Mouse (Mus musculus): ENCODE data around the gene Jun. TPM values are rescaled to one million over a fixed set of nuclear protein-coding genes. Genes with fewer than 3 reads are reported as not detected.

Gene Jun
- 109 and 112 TPM in 2 replicates for polyA plus RNA-seq (2015; fragmentation: Nextera tagmentation; extraction: Ambion mirVana)

- H3K36me3 ChIP-seq, result no peaks in the 10 kb centered on the region
- H3K4me2 ChIP-seq, result peak within 1 kb of the TSS; percentile 86
- H3K9ac ChIP-seq, result peak within 1 kb of the TSS; percentile 83
- H3K4me1 ChIP-seq, result peaks cover 30% of the 10 kb centered on the region
- WGBS, result under 1% methylated on average over 65 of the region's 68 CpGs
- H3K9me3 ChIP-seq, result no peaks in the 10 kb centered on the region
- peak within 1 kb of the TSS; percentile 99 for H3K27ac ChIP-seq
- peak within 1 kb of the TSS; percentile 79 for H3K4me3 ChIP-seq
- ATAC-seq (ENCODE audit: insufficient number of reproducible peaks, low FRiP score, low TSS enrichment, low read depth), result peak; percentile 95
- no peaks in the 10 kb centered on the region for H3K27me3 ChIP-seq
These were observed at the start of gene Jun for GRCm38 (mm10) chr4:95052025-95052899. TSS of gene Jun (minus strand) at chr4:95052222.

- ATAC-seq (ENCODE audit: insufficient number of reproducible peaks, low FRiP score, low TSS enrichment, low read depth), result no peak
- 93% methylated on average over 7 of the region's 7 CpGs for WGBS
These were observed 49.7 kb upstream of the Jun start for GRCm38 (mm10) chr4:95101684-95102083.

GRCm38 (mm10) chr4:95100694-95101093, 48.7 kb upstream of the Jun start:
- no peak overlapping the region for H3K9ac ChIP-seq
- no peaks in the 10 kb centered on the region for H3K36me3 ChIP-seq
- H3K4me3 ChIP-seq, result no peak overlapping the region
- peaks cover 24% of the 10 kb centered on the region for H3K4me1 ChIP-seq
- H3K27ac ChIP-seq, result no peak overlapping the region
- H3K4me2 ChIP-seq, result no peak overlapping the region
- no peaks in the 10 kb centered on the region for H3K27me3 ChIP-seq
- ATAC-seq (ENCODE audit: insufficient number of reproducible peaks, low FRiP score, low TSS enrichment, low read depth), result no peak
- no peaks in the 10 kb centered on the region; the same call in 1 of the 2 replicates for H3K9me3 ChIP-seq

More at GRCm38 (mm10) chr4:95101684-95102083, 49.7 kb upstream of the Jun start:
- Histone ChIP-seq H3K4me3 (no peak overlapping the region), H3K4me1 (peaks cover 32% of the 10 kb centered on the region), H3K27ac (no peak overlapping the region), H3K36me3 (no peaks in the 10 kb centered on the region), H3K27me3 (no peaks in the 10 kb centered on the region), H3K4me2 (no peak overlapping the region), H3K9ac (no peak overlapping the region), H3K9me3 (no peaks in the 10 kb centered on the region; the same call in 1 of the 2 replicates)

GRCm38 (mm10) chr4:95099373-95099772, 47.4 kb upstream of the Jun start:
- H3K4me3 ChIP-seq, result no peak overlapping the region
- 64% methylated on average over 7 of the region's 7 CpGs for WGBS

DNA sequence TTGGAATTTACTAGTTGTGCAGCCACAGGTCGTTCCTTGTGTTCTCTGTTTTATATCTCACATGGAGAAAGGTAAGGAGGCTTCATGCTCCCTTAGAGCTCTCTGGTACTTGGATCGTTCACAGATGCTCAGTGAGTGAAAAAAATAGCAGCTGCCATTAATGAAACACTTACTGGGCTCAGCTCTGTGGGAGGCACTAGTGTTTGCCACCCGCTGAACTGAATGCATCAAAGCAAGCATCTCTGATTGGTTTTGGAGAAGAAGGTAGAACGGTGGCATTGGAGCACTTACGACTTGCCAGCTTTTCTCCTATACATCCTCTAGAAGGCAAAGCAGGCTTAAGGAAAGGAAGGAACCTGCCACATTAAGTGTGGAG, 46.7 kb upstream of the Jun start:
- Histone ChIP-seq H3K4me3 (no peak overlapping the region), H3K9me3 (no peaks in the 10 kb centered on the region; the same call in 1 of the 2 replicates), H3K36me3 (no peaks in the 10 kb centered on the region), H3K4me1 (peaks cover 21% of the 10 kb centered on the region), H3K9ac (no peak overlapping the region), H3K27ac (no peak overlapping the region), H3K4me2 (no peak overlapping the region), H3K27me3 (no peaks in the 10 kb centered on the region)
- 33% methylated on average over 5 of the region's 5 CpGs for WGBS
- ATAC-seq (ENCODE audit: insufficient number of reproducible peaks, low FRiP score, low TSS enrichment, low read depth), result no peak

More at GRCm38 (mm10) chr4:95099373-95099772, 47.4 kb upstream of the Jun start:
- no peak for ATAC-seq (ENCODE audit: insufficient number of reproducible peaks, low FRiP score, low TSS enrichment, low read depth)
- no peak overlapping the region for H3K9ac ChIP-seq
- no peaks in the 10 kb centered on the region; the same call in 1 of the 2 replicates for H3K9me3 ChIP-seq
- no peaks in the 10 kb centered on the region for H3K36me3 ChIP-seq
- no peaks in the 10 kb centered on the region for H3K27me3 ChIP-seq
- no peak overlapping the region for H3K27ac ChIP-seq
- H3K4me1 ChIP-seq, result peaks cover 19% of the 10 kb centered on the region
- no peak overlapping the region for H3K4me2 ChIP-seq

DNA sequence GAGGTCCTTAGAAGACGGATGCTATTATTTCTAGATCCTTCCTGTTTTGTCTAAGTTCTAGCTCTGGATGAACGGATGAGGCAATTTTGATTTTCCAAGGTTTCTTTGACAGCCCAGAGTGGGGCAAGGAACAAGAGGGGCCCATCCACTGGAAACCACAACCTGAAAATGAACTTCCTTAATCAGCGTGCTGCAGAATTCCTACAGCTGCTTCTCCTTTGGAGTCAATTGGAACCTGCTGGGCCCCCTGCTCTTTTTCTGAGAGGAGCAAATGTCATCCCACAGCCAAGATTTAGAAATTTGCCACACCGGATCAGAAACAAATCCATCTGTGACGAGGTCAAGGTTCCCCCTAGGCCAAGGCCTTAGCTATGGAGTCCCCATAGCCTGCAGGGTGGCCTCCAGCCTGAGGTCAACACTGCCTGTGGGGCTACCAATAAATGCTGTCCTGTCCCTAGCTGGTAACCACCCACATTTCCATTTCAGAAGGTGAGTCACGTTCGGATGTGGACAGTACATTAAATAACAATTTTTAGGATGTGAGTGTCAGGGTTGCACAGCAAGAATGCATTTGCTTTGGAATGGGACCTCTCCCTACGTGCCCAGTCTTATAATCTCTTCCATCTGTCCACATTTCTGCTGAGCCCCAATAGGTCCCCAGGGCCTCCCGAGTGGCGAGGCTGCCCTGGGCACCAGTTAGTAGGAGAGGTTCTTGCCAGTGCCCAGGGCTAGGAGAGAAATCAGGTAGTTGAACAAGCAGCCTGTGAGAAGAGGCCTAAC, 46.1 kb upstream of the Jun start:
- H3K4me3 ChIP-seq, result no peak overlapping the region
- peaks cover 27% of the 10 kb centered on the region for H3K4me1 ChIP-seq
- 32% methylated on average over 10 of the region's 10 CpGs for WGBS
- no peak overlapping the region for H3K4me2 ChIP-seq
- no peaks in the 10 kb centered on the region for H3K36me3 ChIP-seq
- H3K27ac ChIP-seq, result no peak overlapping the region
- H3K27me3 ChIP-seq, result no peaks in the 10 kb centered on the region
- H3K9ac ChIP-seq, result no peak overlapping the region
- ATAC-seq (ENCODE audit: insufficient number of reproducible peaks, low FRiP score, low TSS enrichment, low read depth), result no peak
- no peaks in the 10 kb centered on the region; the same call in 1 of the 2 replicates for H3K9me3 ChIP-seq

- Histone ChIP-seq H3K27ac (no peak overlapping the region), H3K4me2 (no peak overlapping the region), H3K36me3 (no peaks in the 10 kb centered on the region), H3K9me3 (no peaks in the 10 kb centered on the region; the same call in 1 of the 2 replicates), H3K4me3 (no peak overlapping the region), H3K9ac (no peak overlapping the region), H3K4me1 (peaks cover 36% of the 10 kb centered on the region), H3K27me3 (no peaks in the 10 kb centered on the region)
- ATAC-seq (ENCODE audit: insufficient number of reproducible peaks, low FRiP score, low TSS enrichment, low read depth), result no peak
- WGBS, result 46% methylated on average over 2 of the region's 2 CpGs
These were observed 44.7 kb upstream of the Jun start for GRCm38 (mm10) chr4:95096731-95097130.

DNA sequence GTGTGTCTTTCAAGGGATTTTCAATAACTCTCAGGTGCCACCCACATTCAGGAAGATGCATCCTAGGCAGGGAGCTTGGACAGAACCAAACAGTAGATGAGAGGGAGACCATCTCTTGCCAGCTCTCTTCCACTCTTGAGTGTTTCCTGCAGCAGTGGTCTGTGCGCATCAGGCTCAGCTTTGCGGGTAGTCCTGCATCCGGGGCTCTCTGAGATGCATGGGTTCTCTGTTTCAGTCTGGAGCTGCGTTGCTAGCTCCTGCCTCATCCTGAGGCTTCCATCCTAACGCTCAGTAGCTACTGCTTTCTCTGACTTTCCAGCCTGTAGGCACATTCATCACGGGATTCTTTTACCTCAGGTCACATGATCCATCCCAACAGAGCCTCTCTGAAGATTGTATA, 43.9 kb upstream of the Jun start:
- Histone ChIP-seq H3K4me2 (no peak overlapping the region), H3K4me3 (no peak overlapping the region), H3K27ac (no peak overlapping the region), H3K9me3 (no peaks in the 10 kb centered on the region), H3K4me1 (peaks cover 36% of the 10 kb centered on the region), H3K36me3 (no peaks in the 10 kb centered on the region), H3K9ac (no peak overlapping the region), H3K27me3 (no peaks in the 10 kb centered on the region)
- no peak for ATAC-seq (ENCODE audit: insufficient number of reproducible peaks, low FRiP score, low TSS enrichment, low read depth)
- WGBS, result 77% methylated on average over 6 of the region's 6 CpGs

DNA sequence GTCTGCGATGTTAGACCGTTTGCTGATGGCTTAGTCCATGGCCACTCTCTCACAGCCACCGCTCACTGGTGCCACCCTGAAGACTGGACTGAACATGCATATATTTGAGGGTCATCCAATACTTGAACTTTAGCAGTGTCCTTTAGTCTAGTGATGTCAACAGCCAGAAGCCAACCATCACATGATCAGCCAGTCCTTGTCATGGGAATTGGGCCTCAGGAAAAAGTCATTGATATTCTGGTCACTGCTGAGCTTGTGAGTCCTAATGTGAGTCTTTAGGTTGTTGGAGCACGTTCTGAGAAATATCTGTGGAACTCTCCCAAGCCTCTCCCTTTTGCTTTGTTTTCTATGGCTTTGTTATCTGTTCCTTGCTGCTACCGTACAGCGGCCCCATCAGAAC, 43.3 kb upstream of the Jun start:
- H3K36me3 ChIP-seq, result no peaks in the 10 kb centered on the region
- ATAC-seq (ENCODE audit: insufficient number of reproducible peaks, low FRiP score, low TSS enrichment, low read depth), result no peak
- H3K4me2 ChIP-seq, result no peak overlapping the region
- H3K4me3 ChIP-seq, result no peak overlapping the region
- 94% methylated on average over 6 of the region's 6 CpGs for WGBS
- no peak overlapping the region for H3K9ac ChIP-seq
- no peaks in the 10 kb centered on the region for H3K27me3 ChIP-seq
- peaks cover 36% of the 10 kb centered on the region for H3K4me1 ChIP-seq
- H3K9me3 ChIP-seq, result no peaks in the 10 kb centered on the region
- H3K27ac ChIP-seq, result no peak overlapping the region

DNA sequence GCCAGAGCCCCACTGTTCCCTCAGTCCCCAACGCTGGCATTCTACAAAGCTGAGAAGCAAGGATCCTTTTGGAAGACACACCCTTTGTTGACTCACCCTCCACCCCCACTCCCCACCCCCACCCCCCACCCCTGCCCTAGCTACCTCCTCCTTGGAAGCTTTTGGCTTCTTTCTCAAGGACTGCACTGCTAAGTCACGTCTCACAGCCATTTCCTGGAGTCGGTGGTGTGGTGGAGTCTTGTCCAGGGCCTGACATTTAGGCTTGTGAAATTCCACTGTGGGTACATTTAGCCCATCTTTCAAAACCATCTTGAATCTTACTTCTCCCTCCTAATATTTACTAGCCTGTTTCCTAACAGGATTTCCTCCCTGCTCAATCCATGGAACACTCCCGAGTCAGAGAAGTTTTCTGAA, 42.7 kb upstream of the Jun start:
- no peak overlapping the region for H3K4me2 ChIP-seq
- H3K9me3 ChIP-seq, result no peaks in the 10 kb centered on the region
- 44% methylated on average over 4 of the region's 4 CpGs for WGBS
- no peaks in the 10 kb centered on the region for H3K36me3 ChIP-seq
- no peak overlapping the region for H3K27ac ChIP-seq
- no peak overlapping the region for H3K4me3 ChIP-seq
- no peaks in the 10 kb centered on the region for H3K27me3 ChIP-seq
- H3K4me1 ChIP-seq, result peaks cover 36% of the 10 kb centered on the region
- H3K9ac ChIP-seq, result no peak overlapping the region
- ATAC-seq (ENCODE audit: insufficient number of reproducible peaks, low FRiP score, low TSS enrichment, low read depth), result no peak

DNA sequence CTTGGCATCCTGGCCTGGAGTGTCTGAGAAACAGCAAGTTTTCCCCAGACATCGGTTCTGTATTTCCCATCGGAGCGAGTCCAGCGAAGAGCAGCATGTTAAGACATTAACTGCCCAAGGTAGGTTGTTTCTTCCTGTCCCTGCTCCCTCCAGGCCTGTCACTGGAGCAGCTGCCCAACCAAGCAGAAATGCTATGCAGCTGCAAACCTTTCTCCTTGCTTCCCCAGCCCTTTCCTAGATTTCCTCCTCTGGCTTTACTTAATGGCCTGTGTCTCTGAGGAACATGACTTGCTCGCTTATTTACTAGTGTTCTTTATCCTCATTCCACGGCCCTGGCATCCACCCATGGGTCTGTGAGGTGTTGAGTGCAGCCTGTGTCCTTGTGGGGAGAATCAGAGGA, 41.6 kb upstream of the Jun start:
- Histone ChIP-seq H3K9ac (no peak overlapping the region), H3K9me3 (no peaks in the 10 kb centered on the region), H3K27ac (no peak overlapping the region)

GRCm38 (mm10) chr4:95092516-95092915, 40.5 kb upstream of the Jun start:
- Histone ChIP-seq H3K4me3 (no peak overlapping the region), H3K4me1 (peaks cover 18% of the 10 kb centered on the region), H3K9me3 (no peaks in the 10 kb centered on the region), H3K4me2 (no peak overlapping the region), H3K36me3 (no peaks in the 10 kb centered on the region), H3K27ac (no peak overlapping the region), H3K9ac (no peak overlapping the region), H3K27me3 (no peaks in the 10 kb centered on the region)
- ATAC-seq (ENCODE audit: insufficient number of reproducible peaks, low FRiP score, low TSS enrichment, low read depth), result no peak
- WGBS, result 82% methylated on average over 4 of the region's 4 CpGs

More for the DNA sequence above, 41.6 kb upstream of the Jun start:
- Histone ChIP-seq H3K4me2 (no peak overlapping the region), H3K27me3 (no peaks in the 10 kb centered on the region), H3K4me1 (peaks cover 29% of the 10 kb centered on the region), H3K4me3 (no peak overlapping the region), H3K36me3 (no peaks in the 10 kb centered on the region)
- ATAC-seq (ENCODE audit: insufficient number of reproducible peaks, low FRiP score, low TSS enrichment, low read depth), result no peak
- WGBS, result 53% methylated on average over 6 of the region's 6 CpGs
